Mouse (Mus musculus): ENCODE data around the gene Itpr3. TPM values are rescaled to one million over a fixed set of nuclear protein-coding genes. Genes with fewer than 3 reads are reported as not detected.

Itpr3 gene
- polyA plus RNA-seq, 1 experiment: 21.9 TPM

DNA sequence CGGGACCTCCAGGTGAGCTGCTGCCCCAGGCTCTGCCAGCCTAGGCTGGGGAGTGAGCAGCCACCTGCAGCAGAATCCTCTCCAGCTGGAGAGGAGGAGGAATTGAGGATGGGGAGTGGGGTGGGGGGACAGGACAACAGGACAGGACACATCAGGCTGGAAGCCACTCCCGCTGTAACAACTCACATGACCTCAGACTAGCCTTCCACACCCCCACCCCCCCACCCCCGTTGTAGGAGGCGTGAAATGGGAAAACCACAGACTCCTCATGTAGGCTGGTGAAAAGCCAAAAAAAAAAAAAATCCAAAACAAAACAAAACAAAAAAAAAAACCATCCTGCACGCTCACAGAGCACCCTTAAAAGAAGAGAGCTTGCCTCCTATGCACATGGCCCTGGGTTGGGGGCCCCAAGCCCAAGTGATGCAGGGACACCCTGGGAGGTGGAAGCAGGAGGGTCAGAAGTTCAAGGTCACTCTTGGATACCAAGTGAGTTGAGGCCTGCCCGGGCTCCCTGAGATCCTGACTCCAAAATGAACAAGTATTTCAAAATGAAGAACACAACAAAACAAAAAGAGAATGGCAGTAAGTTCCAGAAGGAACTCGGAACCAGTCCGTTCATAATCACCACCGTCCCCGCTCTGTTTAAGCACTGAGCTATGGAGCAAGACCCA is 17.5 kb upstream of the Itpr3 start:
- Histone ChIP-seq H3K4me1 (ENCODE audit: control insufficient read depth, insufficient read depth, low read length) (peaks cover 16% of the 10 kb centered on the region), H3K9me3 (replicated peaks; ENCODE audit: control insufficient read depth, insufficient read depth, low read length, poor library complexity, severe bottlenecking) (no peaks in the 10 kb centered on the region), H3K27me3 (ENCODE audit: control insufficient read depth, insufficient read depth, low read length, poor library complexity, severe bottlenecking) (no peaks in the 10 kb centered on the region), H3K36me3 (ENCODE audit: control insufficient read depth, insufficient read depth, low read length, poor library complexity, severe bottlenecking) (no peaks in the 10 kb centered on the region), H3K9ac (ENCODE audit: low read depth, poor library complexity, severe bottlenecking) (peak overlapping the region; percentile 67), H3K4me3 (ENCODE audit: low read depth, low read length) (peak overlapping the region; percentile 58), H3K27ac (ENCODE audit: insufficient read depth, low read length) (peak overlapping the region; percentile 98)
- no peak for TF ChIP-seq CTCF (IDR thresholded peaks at IDR 0.05; ENCODE audit: low read depth, low read length)
- peak; percentile 73; the same call in 1 of the 2 replicates for TF ChIP-seq EP300 (IDR thresholded peaks at IDR 0.05; ENCODE audit: insufficient read depth, low read depth, low read length)

GRCm38 (mm10) chr17:27040304-27041045 is 16.6 kb upstream of the Itpr3 start:
- H3K4me3 ChIP-seq (ENCODE audit: low read depth, low read length): peak overlapping the region; percentile 44
- peak overlapping the region; percentile 98 for H3K27ac ChIP-seq (ENCODE audit: insufficient read depth, low read length)
- no peaks in the 10 kb centered on the region for H3K27me3 ChIP-seq (ENCODE audit: control insufficient read depth, insufficient read depth, low read length, poor library complexity, severe bottlenecking)
- H3K9ac ChIP-seq (ENCODE audit: low read depth, poor library complexity, severe bottlenecking): peak overlapping the region; percentile 67
- H3K36me3 ChIP-seq (ENCODE audit: control insufficient read depth, insufficient read depth, low read length, poor library complexity, severe bottlenecking): no peaks in the 10 kb centered on the region
- no peaks in the 10 kb centered on the region for H3K9me3 ChIP-seq (replicated peaks; ENCODE audit: control insufficient read depth, insufficient read depth, low read length, poor library complexity, severe bottlenecking)
- H3K4me1 ChIP-seq (ENCODE audit: control insufficient read depth, insufficient read depth, low read length): peaks cover 9% of the 10 kb centered on the region
- TF ChIP-seq CTCF (IDR thresholded peaks at IDR 0.05; ENCODE audit: low read depth, low read length) (no peak), EP300 (IDR thresholded peaks at IDR 0.05; ENCODE audit: insufficient read depth, low read depth, low read length) (peak; percentile 78), POLR2A (IDR thresholded peaks at IDR 0.05; ENCODE audit: insufficient read depth, low read length) (no peak)

DNA sequence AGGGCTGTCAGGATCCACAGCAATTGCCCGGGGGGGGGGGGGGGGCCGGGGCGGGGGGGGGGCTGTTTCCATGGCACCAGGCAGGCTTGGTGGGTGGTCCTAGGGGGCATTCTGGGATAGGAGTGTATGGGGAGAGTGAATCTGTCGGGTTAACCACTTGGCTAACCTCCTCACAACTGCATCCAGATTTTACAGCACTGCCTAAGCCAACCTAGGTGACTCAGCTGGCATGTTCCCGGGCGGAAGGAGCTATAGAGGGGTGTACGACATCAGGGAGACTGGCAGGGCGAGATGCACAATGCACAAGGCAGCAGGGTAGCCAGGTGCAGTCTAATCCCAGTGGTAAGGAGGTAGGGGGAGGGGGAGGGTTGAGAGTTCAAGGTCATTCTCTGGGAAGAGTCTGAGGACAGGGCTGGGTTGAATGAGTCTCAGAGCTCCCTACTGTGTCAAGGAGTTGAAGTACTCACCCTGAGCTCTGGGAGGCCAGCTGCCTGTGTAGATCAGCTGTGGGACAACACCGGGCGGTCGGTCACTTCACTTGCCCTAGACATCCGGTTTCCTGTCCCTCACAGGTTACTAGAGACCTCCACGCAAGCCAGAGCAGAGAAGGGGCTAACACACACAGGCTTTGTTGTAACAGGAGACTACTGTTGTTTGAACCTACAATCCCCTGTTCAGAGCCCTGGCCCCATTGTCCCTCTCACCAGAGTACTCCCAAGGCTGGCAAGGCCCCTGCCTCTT is 15.9 kb upstream of the Itpr3 start:
- peak; percentile 99 for TF ChIP-seq EP300 (IDR thresholded peaks at IDR 0.05; ENCODE audit: insufficient read depth, low read depth, low read length)
- no peak for TF ChIP-seq POLR2A (IDR thresholded peaks at IDR 0.05; ENCODE audit: insufficient read depth, low read length)
- no peak for TF ChIP-seq CTCF (IDR thresholded peaks at IDR 0.05; ENCODE audit: low read depth, low read length)
- H3K9me3 ChIP-seq (replicated peaks; ENCODE audit: control insufficient read depth, insufficient read depth, low read length, poor library complexity, severe bottlenecking): no peaks in the 10 kb centered on the region
- H3K4me1 ChIP-seq (ENCODE audit: control insufficient read depth, insufficient read depth, low read length): peaks cover 9% of the 10 kb centered on the region
- H3K36me3 ChIP-seq (ENCODE audit: control insufficient read depth, insufficient read depth, low read length, poor library complexity, severe bottlenecking): no peaks in the 10 kb centered on the region
- H3K27me3 ChIP-seq (ENCODE audit: control insufficient read depth, insufficient read depth, low read length, poor library complexity, severe bottlenecking): no peaks in the 10 kb centered on the region
- peak overlapping the region; percentile 37; the same call in 1 of the 2 replicates for H3K9ac ChIP-seq (ENCODE audit: low read depth, poor library complexity, severe bottlenecking)
- peak overlapping the region; percentile 26 for H3K4me3 ChIP-seq (ENCODE audit: low read depth, low read length)
- H3K27ac ChIP-seq (ENCODE audit: insufficient read depth, low read length): peak overlapping the region; percentile 98

GRCm38 (mm10) chr17:27041787-27042055 is 15.4 kb upstream of the Itpr3 start:
- Histone ChIP-seq H3K27ac (ENCODE audit: insufficient read depth, low read length) (peak overlapping the region; percentile 84), H3K4me1 (ENCODE audit: control insufficient read depth, insufficient read depth, low read length) (peaks cover 9% of the 10 kb centered on the region), H3K27me3 (ENCODE audit: control insufficient read depth, insufficient read depth, low read length, poor library complexity, severe bottlenecking) (no peaks in the 10 kb centered on the region), H3K4me3 (ENCODE audit: low read depth, low read length) (no peak overlapping the region), H3K9me3 (replicated peaks; ENCODE audit: control insufficient read depth, insufficient read depth, low read length, poor library complexity, severe bottlenecking) (no peaks in the 10 kb centered on the region), H3K9ac (ENCODE audit: low read depth, poor library complexity, severe bottlenecking) (no peak overlapping the region), H3K36me3 (ENCODE audit: control insufficient read depth, insufficient read depth, low read length, poor library complexity, severe bottlenecking) (no peaks in the 10 kb centered on the region)
- TF ChIP-seq CTCF (IDR thresholded peaks at IDR 0.05; ENCODE audit: low read depth, low read length) (no peak), POLR2A (IDR thresholded peaks at IDR 0.05; ENCODE audit: insufficient read depth, low read length) (no peak), EP300 (IDR thresholded peaks at IDR 0.05; ENCODE audit: insufficient read depth, low read depth, low read length) (no peak)

GRCm38 (mm10) chr17:27042840-27043239 is 14.3 kb upstream of the Itpr3 start:
- H3K27ac ChIP-seq (ENCODE audit: insufficient read depth, low read length): peak overlapping the region; percentile 82
- peak overlapping the region; percentile 9; the same call in 1 of the 2 replicates for H3K9ac ChIP-seq (ENCODE audit: low read depth, poor library complexity, severe bottlenecking)
- no peaks in the 10 kb centered on the region for H3K27me3 ChIP-seq (ENCODE audit: control insufficient read depth, insufficient read depth, low read length, poor library complexity, severe bottlenecking)
- H3K36me3 ChIP-seq (ENCODE audit: control insufficient read depth, insufficient read depth, low read length, poor library complexity, severe bottlenecking): no peaks in the 10 kb centered on the region
- peaks cover 9% of the 10 kb centered on the region for H3K4me1 ChIP-seq (ENCODE audit: control insufficient read depth, insufficient read depth, low read length)
- H3K9me3 ChIP-seq (replicated peaks; ENCODE audit: control insufficient read depth, insufficient read depth, low read length, poor library complexity, severe bottlenecking): no peaks in the 10 kb centered on the region
- no peak overlapping the region for H3K4me3 ChIP-seq (ENCODE audit: low read depth, low read length)
- peak; percentile 95 for TF ChIP-seq EP300 (IDR thresholded peaks at IDR 0.05; ENCODE audit: insufficient read depth, low read depth, low read length)
- TF ChIP-seq POLR2A (IDR thresholded peaks at IDR 0.05; ENCODE audit: insufficient read depth, low read length): no peak
- no peak for TF ChIP-seq CTCF (IDR thresholded peaks at IDR 0.05; ENCODE audit: low read depth, low read length)

Measured in ES-Bruce4 (cell line).